Mouse (Mus musculus) layer of hippocampus, adult 9-11 months (tissue): ENCODE results near the gene Pou6f1.
"Not testable (repeated sequence)": the region's sequence is repeated elsewhere in the genome, so short reads cannot be mapped to it uniquely, and the experiment has no call there.

Source experiments
- DNase-seq: peaks from one replicate; pipeline ENCODE4 v3.0.0; 2022

Gene Pou6f1

DNA sequence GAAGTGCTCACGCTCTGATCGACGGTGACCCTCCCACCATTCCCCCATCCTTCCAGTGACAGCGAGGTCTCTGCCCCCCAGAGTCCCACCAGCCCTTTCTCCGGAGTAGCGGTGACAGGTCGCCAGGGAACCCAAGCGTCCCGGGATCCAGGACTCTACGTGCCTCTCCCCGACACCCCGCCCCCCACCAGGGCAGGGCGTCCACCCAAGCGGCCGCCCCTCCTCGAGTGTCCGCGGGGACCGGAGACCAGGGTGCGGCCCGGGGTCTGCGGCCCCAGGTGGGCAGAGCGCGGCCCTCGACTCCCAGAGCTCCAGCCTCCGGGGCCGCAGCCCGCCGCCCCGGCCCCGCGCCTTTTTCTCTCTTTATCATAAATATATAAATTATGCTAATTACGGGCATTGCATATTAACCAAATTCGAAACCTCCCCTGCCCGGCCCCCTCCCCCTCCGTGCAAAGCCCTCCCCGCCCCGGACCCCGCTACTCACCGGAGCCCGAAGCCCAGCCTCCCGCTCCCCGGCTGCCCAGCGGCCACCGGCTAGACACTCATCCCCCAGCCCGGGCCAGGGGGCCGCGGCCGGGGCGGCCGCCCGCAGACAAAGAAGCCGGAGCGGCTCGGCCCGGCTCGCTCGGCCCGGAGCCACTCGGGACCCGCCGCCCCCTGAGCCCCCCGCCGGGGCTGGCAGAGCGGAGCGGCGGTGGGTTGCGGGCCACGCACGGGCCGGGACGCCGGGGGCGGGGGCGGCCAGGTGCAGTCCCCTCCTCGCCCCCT, at the start of gene Pou6f1:
Pou6f1 (minus strand) TSS at position 709 of the 771 bp plus-strand sequence.
- peak; percentile 27 for DNase-seq

DNA sequence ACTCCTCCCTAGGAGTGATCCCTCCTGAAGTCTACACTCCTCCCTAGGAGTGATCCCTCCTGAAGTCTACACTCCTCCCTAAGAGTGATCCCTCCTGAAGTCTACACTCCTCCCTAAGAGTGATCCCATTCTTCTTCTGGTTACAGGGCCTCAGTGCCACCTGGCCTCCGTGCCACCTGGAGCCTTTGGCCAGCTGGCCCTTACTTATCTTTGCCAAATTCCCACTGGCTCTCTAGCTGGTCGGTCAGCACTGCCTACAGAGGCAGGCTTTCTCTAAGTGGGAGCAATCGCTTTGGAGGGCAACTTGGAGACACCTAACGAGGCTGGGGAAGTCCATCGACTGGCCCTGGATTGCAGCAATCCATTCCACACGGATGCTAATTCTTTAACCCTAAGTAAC, 46.4 kb upstream of the Pou6f1 start:
- no peak for DNase-seq

DNA sequence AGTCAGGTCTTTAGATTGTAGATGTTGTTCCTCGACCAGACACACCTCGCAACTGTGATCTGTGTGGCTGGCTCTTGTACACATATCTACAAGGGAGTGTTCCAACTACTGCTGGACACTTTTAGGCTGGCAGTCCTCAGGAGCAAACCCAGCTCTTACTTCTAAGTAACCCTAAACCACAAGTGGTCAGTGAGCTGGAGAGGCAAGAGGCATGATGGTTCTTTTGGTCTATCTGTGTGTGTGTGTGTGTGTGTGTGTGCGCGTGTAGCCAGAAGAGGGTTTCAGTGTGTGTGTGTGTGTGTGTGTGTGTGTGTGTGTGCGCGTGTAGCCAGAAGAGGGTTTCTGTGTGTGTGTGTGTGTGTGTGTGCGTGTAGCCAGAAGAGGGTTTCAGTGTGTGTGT, 42.7 kb upstream of the Pou6f1 start:
- no peak for DNase-seq

DNA sequence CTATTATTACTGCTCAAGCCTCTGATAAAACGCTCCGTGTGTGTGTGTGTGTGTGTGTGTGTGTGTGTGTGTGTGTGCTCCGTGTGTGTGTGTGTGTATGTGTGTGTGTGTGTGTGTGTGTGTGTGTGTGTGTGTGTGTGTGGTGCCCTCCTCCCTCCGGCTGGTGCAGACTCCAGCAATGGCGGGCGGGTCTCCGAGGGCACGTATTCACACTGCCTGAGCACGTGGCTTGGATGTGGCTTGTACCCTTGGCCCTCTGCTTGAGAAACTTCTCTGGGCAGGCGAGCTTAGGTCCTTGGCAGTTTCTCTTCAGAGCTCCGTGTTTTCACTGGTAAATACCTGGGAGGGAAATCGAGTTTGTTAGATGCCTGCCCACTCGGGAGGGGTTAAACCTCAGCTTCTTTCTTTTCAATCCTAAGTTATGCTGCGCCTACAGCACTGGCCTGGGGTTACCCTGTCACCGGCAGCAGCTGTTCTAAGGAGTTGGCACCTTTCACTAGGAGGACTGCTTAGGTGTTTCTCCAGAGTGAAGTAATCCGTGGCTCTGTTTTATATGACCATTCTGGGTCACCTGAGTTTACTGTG, 41.5 kb upstream of the Pou6f1 start:
- no peak for DNase-seq

DNA sequence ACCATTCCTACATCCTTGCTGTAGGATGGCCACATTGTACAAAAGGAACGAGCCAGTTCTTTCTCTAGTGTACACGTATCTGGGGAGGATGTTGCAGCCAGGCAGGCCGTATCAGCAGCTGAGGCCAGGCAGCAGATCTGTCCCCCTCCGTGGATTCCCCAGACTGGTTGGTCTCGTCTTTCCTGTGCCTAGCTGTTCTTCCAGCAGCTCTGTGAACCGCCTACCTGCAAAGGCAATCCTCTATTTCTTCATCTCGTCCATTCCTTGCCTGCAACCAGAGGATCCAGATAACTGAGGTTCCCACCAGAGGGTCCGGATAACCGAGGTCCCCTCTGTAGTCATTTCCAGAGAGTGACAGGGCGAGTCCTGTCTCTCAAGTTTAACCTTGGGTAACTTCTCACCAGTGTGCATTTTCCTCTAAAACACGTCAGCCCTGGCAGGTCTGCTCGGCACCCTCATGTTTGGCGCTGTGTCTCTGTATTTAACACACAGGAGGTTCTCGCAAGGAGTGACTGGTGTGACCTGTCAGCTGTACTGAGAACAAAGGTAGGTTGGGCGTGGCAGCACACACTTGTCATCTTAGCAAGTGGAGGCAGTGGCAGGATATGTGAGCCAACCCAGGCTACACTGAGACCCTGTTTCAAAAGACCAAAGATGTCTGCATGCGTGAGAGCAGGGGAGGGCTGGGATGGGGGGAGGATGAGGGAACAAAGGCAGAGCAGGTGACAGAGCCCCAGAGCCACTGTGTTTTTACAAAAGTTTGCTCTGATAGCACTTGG, 40.4 kb upstream of the Pou6f1 start:
- no peak for DNase-seq

DNA sequence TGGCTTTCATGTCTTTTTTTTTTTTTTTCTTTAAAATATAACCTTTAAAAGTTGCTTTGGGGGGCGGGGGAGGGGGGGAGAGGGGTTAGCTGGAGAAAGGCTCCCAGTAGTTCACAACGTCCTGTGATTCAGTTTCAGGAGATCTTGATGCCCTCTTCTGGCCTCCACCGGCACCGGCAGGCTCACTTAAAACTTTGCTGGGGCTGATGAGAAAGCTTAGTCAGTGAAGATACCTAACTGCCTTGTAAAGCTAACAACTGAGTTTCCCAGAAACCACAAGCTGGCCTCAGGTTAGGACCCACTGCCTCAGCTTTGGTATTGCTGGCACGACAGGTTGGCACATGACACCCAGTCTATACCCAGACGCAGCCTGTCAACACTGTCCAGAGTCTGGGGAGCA, 37.9 kb upstream of the Pou6f1 start:
- no peak for DNase-seq

DNA sequence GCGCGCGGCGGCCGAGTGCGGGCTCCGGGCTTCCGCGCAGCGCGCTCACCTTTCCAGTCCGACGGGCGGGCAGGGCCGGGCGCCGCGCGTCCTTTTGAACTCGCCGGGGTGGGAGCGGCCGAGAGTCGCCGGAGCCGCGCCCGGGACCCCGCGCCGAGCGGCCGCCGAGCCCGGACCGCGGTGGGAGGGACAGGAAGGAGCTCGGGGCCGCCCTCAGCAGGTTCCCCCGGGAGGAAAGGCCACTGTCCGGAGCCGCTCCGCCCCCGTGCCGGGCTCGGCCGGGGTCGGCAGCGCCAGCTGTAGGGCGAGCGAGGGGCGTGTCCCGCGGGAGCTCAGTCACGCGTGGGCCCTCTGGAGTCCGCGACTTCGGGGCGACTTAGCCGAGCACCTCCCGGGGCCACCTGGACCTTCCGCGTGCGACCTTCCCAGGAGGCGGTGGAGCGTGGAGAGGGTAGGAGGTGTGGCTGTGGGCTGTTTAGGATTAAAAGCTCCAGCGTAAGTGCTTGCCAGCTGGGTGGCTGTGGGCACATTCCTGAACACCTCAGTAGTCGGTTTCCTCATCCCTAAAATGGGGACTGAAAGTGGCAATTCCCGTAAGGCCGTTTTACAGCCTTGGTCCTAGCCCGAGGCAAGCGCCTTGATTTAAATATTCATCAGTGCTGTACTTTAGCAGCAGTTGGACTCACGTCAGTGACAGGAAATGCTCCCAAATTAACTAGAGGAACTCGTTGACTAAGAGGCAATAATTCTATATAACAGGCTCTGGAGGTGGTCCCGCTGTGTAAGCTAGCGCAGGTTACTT, 37.1 kb upstream of the Pou6f1 start, which contains the start of gene Smagp:
Smagp (minus strand) TSS at position 241 of the 802 bp plus-strand sequence.
- no peak for DNase-seq

DNA sequence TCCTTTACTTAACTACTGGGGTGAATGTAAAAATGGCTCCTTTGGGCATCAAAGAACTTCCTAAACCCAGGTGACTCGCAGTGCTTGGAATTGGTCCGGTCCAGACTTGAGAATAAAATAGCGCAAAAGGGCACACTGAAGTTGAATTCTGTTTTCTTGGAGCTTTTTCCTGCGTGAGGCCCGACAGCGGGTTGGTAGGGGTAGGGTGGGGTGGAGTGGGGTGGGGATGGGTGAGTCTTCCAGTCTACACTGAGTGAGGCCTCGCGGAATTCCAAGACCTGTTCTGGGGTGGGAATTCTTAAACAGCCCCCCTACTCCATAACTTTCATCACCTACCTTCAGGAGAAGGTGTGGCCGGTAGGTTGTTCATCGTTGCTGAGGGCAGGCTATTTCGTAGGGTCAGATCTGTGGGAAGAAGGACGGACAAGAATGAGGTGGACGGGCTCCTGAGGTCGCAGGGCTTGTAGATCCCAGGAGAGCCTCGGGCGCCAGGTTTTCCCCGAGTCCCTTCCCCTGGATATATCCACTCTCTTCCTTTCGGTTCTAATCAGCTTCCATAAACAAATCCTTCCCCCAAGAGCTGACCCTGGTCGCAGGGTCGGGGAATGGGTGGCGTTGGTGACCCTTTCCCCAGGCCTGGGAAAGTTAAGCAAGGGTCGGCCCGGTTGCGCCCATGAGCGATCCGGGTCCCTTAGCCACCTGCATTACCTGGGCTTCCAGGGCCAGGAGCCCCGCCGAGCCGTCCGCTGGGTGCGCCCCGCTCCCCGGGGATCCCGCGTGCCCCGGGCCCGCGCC, 36.3 kb upstream of the Pou6f1 start:
- no peak for DNase-seq

DNA sequence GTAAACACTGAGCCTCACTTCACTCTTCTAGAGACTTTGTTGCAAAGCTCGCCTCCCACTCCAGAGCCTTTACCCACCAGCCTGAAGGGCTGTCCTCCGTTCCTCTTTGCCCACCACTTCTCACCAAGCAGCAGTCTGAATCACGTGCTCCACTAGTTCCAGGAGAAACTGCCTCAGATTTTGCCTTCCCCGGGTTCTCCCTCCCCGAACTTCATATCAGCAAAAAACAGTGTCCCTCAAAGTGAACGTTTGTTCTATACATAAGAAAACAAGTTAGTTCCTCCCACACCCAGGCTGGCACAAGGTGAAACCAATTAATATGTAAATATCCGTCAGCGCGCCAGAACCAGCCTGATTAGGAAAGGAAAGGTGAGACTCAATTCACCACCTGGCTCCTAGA, 35.5 kb upstream of the Pou6f1 start:
- no peak for DNase-seq

DNA sequence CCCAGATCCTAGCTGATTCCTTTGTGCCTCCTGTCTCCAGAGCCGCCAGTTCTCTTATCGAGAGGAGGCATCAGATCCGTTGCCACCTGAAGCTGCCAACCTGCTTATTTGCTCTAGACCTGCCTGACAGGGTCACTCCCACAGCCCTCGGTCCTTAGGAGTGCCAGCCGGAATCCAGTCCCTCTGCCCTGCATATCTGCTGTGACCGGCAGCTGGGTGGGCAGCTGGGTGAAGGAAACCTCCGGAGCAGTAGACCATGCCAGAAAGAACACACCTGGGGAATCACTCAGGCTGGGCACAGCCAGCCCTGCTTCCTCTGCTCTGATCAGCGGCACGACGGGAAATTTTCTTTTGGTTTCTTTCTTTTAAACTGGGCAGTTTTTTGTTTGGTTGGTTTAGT, 33.6 kb upstream of the Pou6f1 start:
- no peak for DNase-seq

DNA sequence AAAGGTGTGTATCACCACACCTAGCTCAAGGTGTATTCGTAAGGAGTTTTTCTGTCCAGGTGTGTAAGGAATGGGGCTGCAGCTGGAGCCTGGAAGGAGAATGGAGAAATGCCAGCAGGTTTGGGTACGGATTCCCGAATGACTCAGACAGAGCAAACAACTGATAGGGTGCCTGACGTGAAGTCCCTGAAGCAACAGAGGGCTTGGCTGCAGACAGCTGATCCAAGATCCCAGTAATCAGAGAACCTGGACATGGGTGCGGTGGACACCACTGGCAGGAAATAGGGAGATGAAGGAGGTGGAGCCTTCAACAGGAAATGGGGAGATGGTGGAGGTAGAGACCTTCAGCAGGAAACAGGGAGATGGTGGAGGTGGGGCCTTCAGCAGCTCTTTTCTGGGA, 32.5 kb upstream of the Pou6f1 start:
- no peak for DNase-seq

DNA sequence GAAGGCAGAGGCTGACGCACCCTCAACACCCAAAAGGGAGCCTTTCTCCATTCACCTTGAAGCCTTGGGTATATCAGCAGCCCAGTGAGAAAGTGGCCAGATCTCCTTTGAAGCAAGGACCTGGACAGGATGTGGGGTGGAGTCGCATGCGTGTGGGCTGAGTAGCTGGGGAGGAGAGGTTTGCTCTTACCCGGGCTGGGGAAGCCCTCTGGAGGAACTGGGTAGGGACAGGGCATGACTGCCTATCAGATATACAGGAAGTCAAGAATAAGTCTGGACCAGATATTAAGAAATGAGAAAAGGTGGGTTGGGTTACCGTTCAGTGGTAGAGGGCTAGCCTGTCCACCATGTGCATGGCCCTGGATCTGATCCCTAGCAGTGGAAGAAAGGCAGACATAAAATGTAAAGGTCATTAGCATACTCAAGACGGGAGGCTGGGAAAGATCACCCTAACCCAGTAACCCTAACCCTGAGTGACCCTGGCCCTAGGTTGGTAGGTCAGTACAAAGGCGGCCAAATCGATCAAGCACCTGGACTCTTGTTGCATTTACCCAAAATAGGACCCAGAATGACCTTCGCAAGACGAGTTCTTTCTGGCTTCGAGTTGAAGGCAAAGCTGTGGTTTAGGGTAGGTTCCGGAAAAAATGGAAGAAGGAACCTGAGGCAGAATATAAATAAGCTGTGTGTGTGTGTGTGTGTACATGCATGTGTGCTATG, 31.8 kb upstream of the Pou6f1 start:
- DNase-seq: no peak

DNA sequence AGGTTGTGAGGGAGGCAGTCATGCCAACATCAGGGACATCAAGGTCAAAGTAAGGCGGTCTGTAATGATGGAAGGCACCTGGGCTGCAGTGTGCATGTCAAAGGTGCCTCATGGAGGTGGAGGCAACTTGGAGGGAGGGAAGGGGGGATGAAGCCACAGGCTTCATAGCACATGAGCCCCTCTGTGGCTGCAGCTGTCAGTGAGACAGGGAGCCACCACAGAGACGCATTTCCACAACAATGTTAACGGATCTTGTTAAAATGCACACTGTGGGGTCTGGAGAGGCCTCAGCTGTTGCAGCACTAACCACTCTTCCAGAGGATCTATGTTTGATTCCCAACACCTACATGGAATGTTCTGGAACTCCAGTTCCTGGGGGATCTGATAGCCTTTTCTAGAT, 30.3 kb upstream of the Pou6f1 start:
- no peak for DNase-seq

DNA sequence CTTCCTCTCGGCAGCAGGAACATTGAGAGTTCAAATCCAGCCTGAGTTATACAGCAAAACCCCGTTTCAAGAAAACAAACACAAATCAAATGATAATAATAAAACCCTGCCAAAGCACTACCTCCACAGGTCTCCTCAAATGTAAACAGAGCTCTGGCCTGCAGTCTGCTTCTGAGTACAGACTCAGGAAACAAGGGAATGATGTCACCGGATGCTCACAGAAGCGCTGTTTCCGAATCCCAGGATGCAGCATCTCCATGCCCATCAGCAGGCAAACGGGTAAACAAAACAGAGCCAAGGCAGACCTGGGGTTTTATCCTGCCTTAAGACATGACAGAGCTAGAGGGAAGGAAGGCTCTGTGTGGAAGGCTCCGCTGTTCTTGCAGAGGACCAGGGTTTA, 29.0 kb upstream of the Pou6f1 start:
- no peak for DNase-seq

DNA sequence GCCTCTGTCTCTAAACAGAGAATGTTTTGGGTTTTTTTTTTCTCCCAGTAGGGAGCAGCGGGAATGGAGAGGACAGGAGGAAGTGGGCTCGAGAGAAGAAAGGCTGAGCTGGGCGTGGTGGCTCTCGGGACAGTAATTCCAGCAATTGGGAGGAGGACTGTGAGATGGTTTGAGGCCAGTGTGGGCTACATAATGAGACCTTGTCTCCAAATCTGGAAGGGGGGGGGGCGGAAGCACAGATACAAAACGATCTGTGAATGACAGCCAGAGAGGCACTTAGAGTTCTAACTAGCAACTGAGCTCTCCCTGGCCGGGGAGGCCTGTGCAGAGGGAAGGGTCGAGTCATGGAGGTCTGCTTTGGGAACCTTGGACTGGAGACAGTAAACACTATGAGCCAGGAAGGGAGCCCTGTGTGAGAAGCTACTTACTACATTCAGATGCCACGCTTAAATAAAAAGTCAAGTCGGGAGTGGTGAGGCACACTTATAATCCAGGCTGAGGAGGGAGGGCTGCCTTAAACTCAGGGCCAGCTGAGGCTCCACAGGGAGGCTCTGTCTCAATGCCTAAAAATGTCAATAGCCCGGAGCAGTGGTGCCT, 28.1 kb upstream of the Pou6f1 start:
- no peak for DNase-seq

DNA sequence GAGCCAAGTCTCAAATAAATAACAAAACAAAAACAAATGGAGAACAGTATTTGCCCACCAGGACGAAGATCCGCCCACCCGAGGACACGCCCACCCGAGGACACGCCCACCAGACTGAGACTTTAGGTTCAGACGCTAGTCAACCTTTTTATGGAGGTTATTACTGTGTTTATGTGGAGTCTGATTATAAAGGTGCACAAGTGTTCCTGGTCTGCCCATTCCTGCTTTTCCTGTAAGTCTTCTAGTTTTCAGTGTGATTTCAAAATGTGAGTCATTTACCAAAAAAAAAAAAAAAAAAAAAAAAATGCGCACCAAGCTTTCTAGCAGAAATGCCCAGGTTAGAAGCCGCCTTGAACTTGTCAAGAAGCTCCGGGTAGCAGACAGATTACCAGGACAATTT, 27.5 kb upstream of the Pou6f1 start:
- no peak for DNase-seq

DNA sequence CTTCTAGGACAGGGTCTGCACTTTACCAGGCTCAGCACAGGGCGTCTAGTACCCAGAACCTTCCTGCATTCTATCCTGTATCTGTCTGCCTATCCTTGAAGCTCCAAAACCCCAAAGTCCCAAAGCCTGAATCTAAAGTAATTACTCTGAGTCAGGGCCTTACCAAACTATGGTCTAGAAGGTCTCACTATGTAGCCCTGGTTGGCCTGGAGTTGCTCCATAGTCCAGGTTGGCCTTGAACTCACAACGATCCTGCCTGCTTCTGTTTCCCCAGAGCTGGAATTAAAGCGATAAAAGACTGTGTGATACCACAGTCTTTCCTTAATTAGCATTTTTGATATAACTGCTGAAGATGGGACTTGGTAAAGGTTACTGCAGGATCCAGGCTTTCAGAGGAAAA, 24.7 kb upstream of the Pou6f1 start:
- DNase-seq: no peak

DNA sequence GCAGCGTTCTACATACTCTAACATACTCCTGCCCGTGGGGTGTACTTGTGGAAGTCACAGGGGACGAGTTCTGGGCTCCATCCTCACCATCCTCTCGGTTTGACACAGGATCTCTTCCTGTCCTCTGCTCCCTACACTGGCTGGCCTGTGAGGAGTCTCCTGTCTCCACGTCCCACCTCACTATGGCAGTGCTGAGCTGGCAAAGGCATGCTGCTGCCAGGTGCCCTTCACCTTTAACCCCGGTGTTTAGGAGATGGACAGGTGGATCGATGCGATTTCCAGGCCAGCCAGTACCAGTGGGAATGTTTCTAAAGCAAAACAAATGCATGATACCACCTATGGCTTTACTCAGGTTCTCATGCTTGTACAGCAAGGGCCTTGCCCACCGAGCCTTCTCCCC, 24.0 kb upstream of the Pou6f1 start:
- DNase-seq: no peak

DNA sequence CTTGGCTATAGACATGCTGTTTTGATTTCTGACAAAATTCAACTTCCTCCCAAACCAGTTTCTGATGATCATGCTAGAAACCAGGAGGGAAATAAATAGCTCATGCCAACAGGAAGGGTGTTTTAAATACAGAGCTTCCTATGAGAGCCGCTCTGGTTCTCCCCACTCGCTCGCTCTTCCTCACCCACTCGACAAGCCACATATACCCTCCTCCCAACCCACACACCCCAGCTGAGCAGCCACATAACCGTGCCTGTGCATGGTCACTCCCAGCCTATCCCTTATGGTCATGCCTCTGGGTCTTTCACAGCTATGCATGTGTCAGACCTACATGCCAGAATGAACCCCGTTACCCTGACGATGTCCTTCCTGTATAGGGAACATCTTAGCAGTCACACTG, 22.4 kb upstream of the Pou6f1 start:
- no peak for DNase-seq

DNA sequence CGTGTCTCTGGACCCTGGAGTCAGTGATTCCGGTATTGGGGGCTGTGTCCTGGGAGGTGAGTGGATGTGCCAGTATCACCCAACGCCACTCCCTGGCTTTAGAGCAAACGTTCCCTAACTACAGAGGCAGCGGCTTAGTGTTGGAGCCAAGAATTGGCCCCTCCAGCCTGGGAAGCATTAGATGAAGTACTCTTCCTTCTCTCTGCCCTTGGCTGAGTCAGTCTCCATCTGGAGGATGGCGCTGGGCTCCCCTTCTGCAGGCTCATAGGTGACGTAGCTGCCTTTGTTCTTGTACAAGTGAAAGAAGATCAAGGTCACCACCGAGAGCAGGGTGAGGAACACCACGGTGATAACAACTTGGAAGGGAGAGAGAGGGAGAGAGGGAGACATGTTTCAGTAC, 21.9 kb upstream of the Pou6f1 start:
- DNase-seq: not testable (repeated sequence)

DNA sequence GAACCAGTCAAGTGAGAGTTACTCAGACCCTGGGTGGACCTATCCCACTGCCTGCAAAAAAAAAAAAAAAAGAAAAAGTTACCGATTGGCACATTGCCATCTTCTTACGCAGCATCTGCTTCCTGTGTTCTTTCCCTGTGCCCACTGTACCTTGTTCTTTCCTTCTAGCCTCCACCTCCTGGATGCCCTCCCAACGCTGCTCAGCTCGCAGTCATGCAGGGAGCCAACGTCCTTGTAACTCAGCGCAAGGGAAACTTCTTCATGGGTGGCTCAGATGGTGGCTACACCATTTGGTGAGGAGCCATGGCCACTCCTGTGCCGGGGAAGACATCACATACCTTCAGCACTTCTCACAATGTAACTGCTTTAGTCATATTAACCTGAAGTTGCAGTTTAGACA, 19.4 kb upstream of the Pou6f1 start:
- DNase-seq: no peak
